Mouse (Mus musculus) c-Kit-positive CD71-positive TER-119-negative erythroid progenitor cells, embryonic 14.5 days (primary cell): ENCODE measurements around the gene Kdm5b.
A peak's percentile ranks its signal among the peaks of the same experiment; 100 is the strongest.

Experiments used
- DNase-seq: peaks from one replicate; pipeline ENCODE4 v3.0.0-alpha.2; 2013; ENCODE audit warnings: low read depth

Gene Kdm5b

GRCm38 (mm10) chr1:134647591-134647990 is 87.6 kb downstream of the Kdm5b start:
- no peak for DNase-seq

GRCm38 (mm10) chr1:134650816-134651215 is 90.8 kb downstream of the Kdm5b start:
- no peak for DNase-seq

GRCm38 (mm10) chr1:134651268-134651850 is 91.4 kb downstream of the Kdm5b start:
- DNase-seq, result no peak

GRCm38 (mm10) chr1:134651851-134652398 is 92.0 kb downstream of the Kdm5b start:
- no peak for DNase-seq

- DNase-seq, result no peak
These were observed 93.8 kb downstream of the Kdm5b start for GRCm38 (mm10) chr1:134653603-134654257.

- no peak for DNase-seq
These were observed 98.9 kb downstream of the Kdm5b start for GRCm38 (mm10) chr1:134658841-134659240.

GRCm38 (mm10) chr1:134660163-134660562 is 100.2 kb downstream of the Kdm5b start:
- DNase-seq, result no peak

GRCm38 (mm10) chr1:134671234-134672070 is 111.5 kb downstream of the Kdm5b start:
- no peak for DNase-seq

- peak; percentile 36 for DNase-seq
These were observed 114.3 kb downstream of the Kdm5b start for GRCm38 (mm10) chr1:134674312-134674711.

GRCm38 (mm10) chr1:134679445-134679844 is 119.5 kb downstream of the Kdm5b start:
- DNase-seq, result no peak

GRCm38 (mm10) chr1:134680617-134681016 is 120.6 kb downstream of the Kdm5b start:
- DNase-seq, result no peak

GRCm38 (mm10) chr1:134682460-134682859 is 122.5 kb downstream of the Kdm5b start:
- no peak for DNase-seq
